Mouse (Mus musculus): ENCODE data around the gene Cfap97. TPM values are rescaled to one million over a fixed set of nuclear protein-coding genes. Genes with fewer than 3 reads are reported as not detected.

The Cfap97 gene
- polyA plus RNA-seq, 1 experiment = 18.8 TPM

- H3K36me3 ChIP-seq (ENCODE audit: control insufficient read depth, insufficient read depth, low read length, poor library complexity, severe bottlenecking) = peaks cover 4% of the 10 kb centered on the region; the same call in 1 of the 2 replicates
- no peak overlapping the region for H3K4me3 ChIP-seq (ENCODE audit: low read depth, low read length)
- H3K9ac ChIP-seq (ENCODE audit: low read depth, poor library complexity, severe bottlenecking) = no peak overlapping the region
- H3K4me1 ChIP-seq (ENCODE audit: control insufficient read depth, insufficient read depth, low read length) = no peaks in the 10 kb centered on the region
- H3K27me3 ChIP-seq (ENCODE audit: control insufficient read depth, insufficient read depth, low read length, poor library complexity, severe bottlenecking) = no peaks in the 10 kb centered on the region
- H3K9me3 ChIP-seq (replicated peaks; ENCODE audit: control insufficient read depth, insufficient read depth, low read length, poor library complexity, severe bottlenecking) = no peaks in the 10 kb centered on the region
- H3K27ac ChIP-seq (ENCODE audit: insufficient read depth, low read length) = no peak overlapping the region
- TF ChIP-seq EP300 (IDR thresholded peaks at IDR 0.05; ENCODE audit: insufficient read depth, low read depth, low read length) = no peak
These were observed 22.1 kb downstream of the Cfap97 start for GRCm38 (mm10) chr8:46173651-46174050.

- Histone ChIP-seq H3K36me3 (ENCODE audit: control insufficient read depth, insufficient read depth, low read length, poor library complexity, severe bottlenecking) (no peaks in the 10 kb centered on the region), H3K4me1 (ENCODE audit: control insufficient read depth, insufficient read depth, low read length) (no peaks in the 10 kb centered on the region), H3K4me3 (ENCODE audit: low read depth, low read length) (no peak overlapping the region), H3K27ac (ENCODE audit: insufficient read depth, low read length) (no peak overlapping the region), H3K27me3 (ENCODE audit: control insufficient read depth, insufficient read depth, low read length, poor library complexity, severe bottlenecking) (no peaks in the 10 kb centered on the region), H3K9me3 (replicated peaks; ENCODE audit: control insufficient read depth, insufficient read depth, low read length, poor library complexity, severe bottlenecking) (no peaks in the 10 kb centered on the region), H3K9ac (ENCODE audit: low read depth, poor library complexity, severe bottlenecking) (no peak overlapping the region)
- TF ChIP-seq EP300 (IDR thresholded peaks at IDR 0.05; ENCODE audit: insufficient read depth, low read depth, low read length) (no peak), POLR2A (IDR thresholded peaks at IDR 0.05; ENCODE audit: insufficient read depth, low read length) (no peak), CTCF (IDR thresholded peaks at IDR 0.05; ENCODE audit: low read depth, low read length) (no peak)
These were observed 28.6 kb downstream of the Cfap97 start for GRCm38 (mm10) chr8:46180136-46180535.

- H3K27me3 ChIP-seq (ENCODE audit: control insufficient read depth, insufficient read depth, low read length, poor library complexity, severe bottlenecking) = no peaks in the 10 kb centered on the region
- H3K9ac ChIP-seq (ENCODE audit: low read depth, poor library complexity, severe bottlenecking) = no peak overlapping the region
- no peaks in the 10 kb centered on the region for H3K9me3 ChIP-seq (replicated peaks; ENCODE audit: control insufficient read depth, insufficient read depth, low read length, poor library complexity, severe bottlenecking)
- no peaks in the 10 kb centered on the region for H3K36me3 ChIP-seq (ENCODE audit: control insufficient read depth, insufficient read depth, low read length, poor library complexity, severe bottlenecking)
- no peak overlapping the region for H3K27ac ChIP-seq (ENCODE audit: insufficient read depth, low read length)
- H3K4me1 ChIP-seq (ENCODE audit: control insufficient read depth, insufficient read depth, low read length) = no peaks in the 10 kb centered on the region
- H3K4me3 ChIP-seq (ENCODE audit: low read depth, low read length) = no peak overlapping the region
- TF ChIP-seq CTCF (IDR thresholded peaks at IDR 0.05; ENCODE audit: low read depth, low read length) (no peak), EP300 (IDR thresholded peaks at IDR 0.05; ENCODE audit: insufficient read depth, low read depth, low read length) (no peak), POLR2A (IDR thresholded peaks at IDR 0.05; ENCODE audit: insufficient read depth, low read length) (no peak)
These were observed 33.8 kb downstream of the Cfap97 start for GRCm38 (mm10) chr8:46185361-46185760.

- Histone ChIP-seq H3K9me3 (replicated peaks; ENCODE audit: control insufficient read depth, insufficient read depth, low read length, poor library complexity, severe bottlenecking) (no peaks in the 10 kb centered on the region), H3K4me1 (ENCODE audit: control insufficient read depth, insufficient read depth, low read length) (peaks cover 2% of the 10 kb centered on the region), H3K9ac (ENCODE audit: low read depth, poor library complexity, severe bottlenecking) (no peak overlapping the region), H3K4me3 (ENCODE audit: low read depth, low read length) (no peak overlapping the region), H3K27ac (ENCODE audit: insufficient read depth, low read length) (no peak overlapping the region), H3K36me3 (ENCODE audit: control insufficient read depth, insufficient read depth, low read length, poor library complexity, severe bottlenecking) (no peaks in the 10 kb centered on the region), H3K27me3 (ENCODE audit: control insufficient read depth, insufficient read depth, low read length, poor library complexity, severe bottlenecking) (no peaks in the 10 kb centered on the region)
- no peak for TF ChIP-seq EP300 (IDR thresholded peaks at IDR 0.05; ENCODE audit: insufficient read depth, low read depth, low read length)
- no peak for TF ChIP-seq CTCF (IDR thresholded peaks at IDR 0.05; ENCODE audit: low read depth, low read length)
- no peak for TF ChIP-seq POLR2A (IDR thresholded peaks at IDR 0.05; ENCODE audit: insufficient read depth, low read length)
These were observed 41.5 kb downstream of the Cfap97 start for GRCm38 (mm10) chr8:46193100-46193499.

GRCm38 (mm10) chr8:46196877-46197276 is 45.3 kb downstream of the Cfap97 start:
- peaks cover 2% of the 10 kb centered on the region for H3K4me1 ChIP-seq (ENCODE audit: control insufficient read depth, insufficient read depth, low read length)
- H3K9me3 ChIP-seq (replicated peaks; ENCODE audit: control insufficient read depth, insufficient read depth, low read length, poor library complexity, severe bottlenecking) = no peaks in the 10 kb centered on the region
- no peak overlapping the region for H3K27ac ChIP-seq (ENCODE audit: insufficient read depth, low read length)
- TF ChIP-seq POLR2A (IDR thresholded peaks at IDR 0.05; ENCODE audit: insufficient read depth, low read length) (no peak), EP300 (IDR thresholded peaks at IDR 0.05; ENCODE audit: insufficient read depth, low read depth, low read length) (no peak), CTCF (IDR thresholded peaks at IDR 0.05; ENCODE audit: low read depth, low read length) (no peak)
- no peaks in the 10 kb centered on the region for H3K27me3 ChIP-seq (ENCODE audit: control insufficient read depth, insufficient read depth, low read length, poor library complexity, severe bottlenecking)
- no peaks in the 10 kb centered on the region for H3K36me3 ChIP-seq (ENCODE audit: control insufficient read depth, insufficient read depth, low read length, poor library complexity, severe bottlenecking)
- H3K9ac ChIP-seq (ENCODE audit: low read depth, poor library complexity, severe bottlenecking) = no peak overlapping the region
- no peak overlapping the region for H3K4me3 ChIP-seq (ENCODE audit: low read depth, low read length)

- H3K27ac ChIP-seq (ENCODE audit: insufficient read depth, low read length) = no peak overlapping the region
- no peaks in the 10 kb centered on the region for H3K36me3 ChIP-seq (ENCODE audit: control insufficient read depth, insufficient read depth, low read length, poor library complexity, severe bottlenecking)
- no peaks in the 10 kb centered on the region for H3K9me3 ChIP-seq (replicated peaks; ENCODE audit: control insufficient read depth, insufficient read depth, low read length, poor library complexity, severe bottlenecking)
These were observed 46.1 kb downstream of the Cfap97 start for GRCm38 (mm10) chr8:46197673-46198072.

More at GRCm38 (mm10) chr8:46197673-46198072, 46.1 kb downstream of the Cfap97 start:
- no peak overlapping the region for H3K4me3 ChIP-seq (ENCODE audit: low read depth, low read length)
- H3K4me1 ChIP-seq (ENCODE audit: control insufficient read depth, insufficient read depth, low read length) = peaks cover 2% of the 10 kb centered on the region
- no peaks in the 10 kb centered on the region for H3K27me3 ChIP-seq (ENCODE audit: control insufficient read depth, insufficient read depth, low read length, poor library complexity, severe bottlenecking)
- TF ChIP-seq CTCF (IDR thresholded peaks at IDR 0.05; ENCODE audit: low read depth, low read length) = no peak
- TF ChIP-seq EP300 (IDR thresholded peaks at IDR 0.05; ENCODE audit: insufficient read depth, low read depth, low read length) = no peak
- TF ChIP-seq POLR2A (IDR thresholded peaks at IDR 0.05; ENCODE audit: insufficient read depth, low read length) = no peak
- H3K9ac ChIP-seq (ENCODE audit: low read depth, poor library complexity, severe bottlenecking) = no peak overlapping the region

Data from ES-Bruce4 (cell line).